Mouse (Mus musculus) liver, adult 2 months (tissue): Measurements from ENCODE around the gene Cacnb1.

Experiments
- CTCF ChIP-seq: fragments of 200-500 bp; IDR thresholded peaks from 2 replicates; pipeline ENCODE4 v1.5.1; 2011; ENCODE audit warnings: low read depth, low read length, control low read depth
- POLR2A ChIP-seq: fragments of 200-500 bp; IDR thresholded peaks from 2 replicates; pipeline ENCODE4 v1.6.1; 2011; ENCODE audit warnings: low read length, control low read depth; ENCODE audit not compliant: insufficient read depth; ENCODE audit errors: extremely low read depth

- TF ChIP-seq CTCF (no peak), POLR2A (no peak)
Measured at GRCm38 (mm10) chr11:98067255-98067654, 44.4 kb upstream of the Cacnb1 start.
